25 mouse cellular contexts compared by ENCODE assay signal in the genomic region with DNA sequence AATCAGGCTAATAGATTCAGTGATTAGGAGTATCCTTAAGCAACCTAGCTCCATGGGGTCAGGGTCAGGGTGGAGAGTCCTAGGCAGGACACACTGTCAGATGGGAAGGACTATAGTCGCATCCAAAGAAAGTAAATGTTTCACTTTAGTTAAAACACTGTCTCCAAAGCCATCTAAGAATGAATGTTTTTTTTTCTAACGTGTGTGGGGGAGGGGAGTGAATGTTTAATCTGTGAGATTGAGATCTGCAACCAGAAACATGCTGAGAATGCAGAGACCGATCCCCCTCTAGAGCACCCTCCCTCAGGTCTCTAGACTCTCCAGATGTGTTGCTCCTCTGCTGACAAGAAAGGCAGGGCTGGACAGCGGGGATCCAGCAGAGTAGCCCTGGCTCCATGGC. TPM values are rescaled to one million over a fixed set of nuclear protein-coding genes. Genes with fewer than 3 reads are reported as not detected.
DNase-seq lines count a peak whose midpoint lies in the region; ATAC-seq lines count a peak whose summit lies in the region.
"Had no signal": no experiment of that assay in that cellular context is flagged by ENCODE, and none has a peak within 500 bp of the region (broad histone marks: within the 10 kb centered on the region; RNA-seq: fewer than 3 reads in every experiment).

No protein-coding gene starts in this region.

- no peak overlapping the region for H3K27ac ChIP-seq in heart, embryonic 12.5 days (ENCODE audit: poor library complexity, severe bottlenecking)
- H3K27ac ChIP-seq: embryonic facial prominence, embryonic 10.5 days; forebrain, embryonic 13.5 days; heart, embryonic 13.5 days had no signal

- no peak overlapping the region for H3K9ac ChIP-seq in heart, embryonic 12.5 days
- H3K9ac ChIP-seq: forebrain, embryonic 13.5 days; forebrain, postnatal 0 days; heart, embryonic 13.5 days had no signal

- H3K27me3 ChIP-seq in heart, embryonic 12.5 days (replicated peaks), result no peaks in the 10 kb centered on the region
- H3K27me3 ChIP-seq: forebrain, embryonic 13.5 days; heart, embryonic 13.5 days had no signal

- H3K4me2 ChIP-seq in heart, embryonic 12.5 days, result no peak overlapping the region
- H3K4me2 ChIP-seq: forebrain, embryonic 13.5 days; heart, embryonic 13.5 days had no signal

- no peaks in the 10 kb centered on the region for H3K36me3 ChIP-seq in heart, embryonic 12.5 days
- H3K36me3 ChIP-seq: embryonic facial prominence, embryonic 10.5 days; G1E; heart, embryonic 13.5 days had no signal

- H3K4me3 ChIP-seq in heart, embryonic 12.5 days, result no peak overlapping the region
- H3K4me3 ChIP-seq: embryonic facial prominence, embryonic 10.5 days; forebrain, embryonic 13.5 days; heart, embryonic 13.5 days had no signal

- H3K4me1 ChIP-seq in heart, embryonic 12.5 days (replicated peaks), result no peaks in the 10 kb centered on the region
- H3K4me1 ChIP-seq: embryonic facial prominence, embryonic 10.5 days; forebrain, embryonic 13.5 days; heart, embryonic 13.5 days had no signal

- 59% methylated on average over 4 of the region's 4 CpGs for WGBS in heart, embryonic 12.5 days

- peak; percentile 30 for DNase-seq in heart, adult 11 months
- DNase-seq in kidney, adult 9 months, result peak; percentile 96
- DNase-seq in kidney, postnatal 10 days, result peak; percentile 41
- peak; percentile 78 for DNase-seq in yolk sac, embryonic 10.5 days (ENCODE audit: low spot score)
- no peak for DNase-seq in right cerebral cortex, postnatal 10 days (ENCODE audit: low spot score in 2 of 2)
- DNase-seq in heart, postnatal 10 days, result no peak
- DNase-seq: adrenal gland, adult 8-10 months; adrenal gland, postnatal 36 days; B cell, adult 2 months; cerebellum, adult 2 months; cerebellum, postnatal 10 days; forebrain, postnatal 0 days; gastrocnemius, postnatal 14 days; heart, postnatal 4 days had no signal

- intact Hi-C loops in heart, postnatal 10 days (cut with DNase I), result no loop called here

- H3K9me3 ChIP-seq in heart, embryonic 12.5 days (replicated peaks), result peaks cover 15% of the 10 kb centered on the region

- ATAC-seq in heart, embryonic 12.5 days (ENCODE audit: insufficient number of reproducible peaks, low FRiP score), result no peak
- ATAC-seq: CD4-positive, CD25-positive, alpha-beta regulatory T cell, adult 4 months; forebrain, embryonic 13.5 days; forebrain, postnatal 0 days had no signal

RNA-seq across cellular contexts. Expression of gene Slc22a13, which starts 1.8 kb away (rescaled TPM):
- not detected in 2 replicates for polyA plus RNA-seq in heart, embryonic 12.5 days (2016; fragmentation: Nextera tagmentation; extraction: Ambion mirVana)
- not detected for total RNA-seq in heart, postnatal 10 days (2021)
- total RNA-seq: adrenal gland, adult 8-10 months; adrenal gland, postnatal 36 days; forebrain, postnatal 0 days; G1E; gastrocnemius, adult 18-20 months; gastrocnemius, postnatal 14 days; heart, adult 8-10 months; heart, postnatal 4 days had no signal
- polyA plus RNA-seq: CD4-positive, CD25-positive, alpha-beta regulatory T cell, adult 4 months; cerebellum, adult 2 months; embryonic facial prominence, embryonic 10.5 days; embryonic facial prominence, embryonic 14.5 days; forebrain, embryonic 13.5 days; forebrain, postnatal 0 days; G1E; gonadal fat pad, adult 2 months; heart, embryonic 13.5 days; heart, postnatal 0 days had no signal

RNA-seq across cellular contexts. Expression of gene Gm47289, which starts 48.2 kb away (rescaled TPM):
- polyA plus RNA-seq in heart, embryonic 12.5 days (2016; fragmentation: Nextera tagmentation; extraction: Ambion mirVana), result not detected in 2 replicates
- not detected for total RNA-seq in heart, postnatal 10 days (2021)
- total RNA-seq: adrenal gland, adult 8-10 months; adrenal gland, postnatal 36 days; forebrain, postnatal 0 days; gastrocnemius, adult 18-20 months; gastrocnemius, postnatal 14 days; heart, adult 8-10 months; heart, postnatal 4 days had no signal
- polyA plus RNA-seq: CD4-positive, CD25-positive, alpha-beta regulatory T cell, adult 4 months; cerebellum, adult 2 months; embryonic facial prominence, embryonic 10.5 days; embryonic facial prominence, embryonic 14.5 days; forebrain, embryonic 13.5 days; forebrain, postnatal 0 days; G1E; heart, postnatal 0 days had no signal

RNA-seq across cellular contexts. Expression of gene Acaa1b, which starts 50.2 kb away (rescaled TPM):
- polyA plus RNA-seq in heart, embryonic 12.5 days (2016; fragmentation: Nextera tagmentation; extraction: Ambion mirVana), result 0.35 and 0.78 TPM in 2 replicates
- total RNA-seq in heart, postnatal 10 days (2021), result 1 to 10 TPM; 2.6 to 4.8 TPM
- total RNA-seq: G1E had no signal
- polyA plus RNA-seq: CD4-positive, CD25-positive, alpha-beta regulatory T cell, adult 4 months; G1E had no signal

Comparison
In these comparisons a context has a peak if more than half of its experiments do, and no peak if none do; other contexts are left out.
1. DNase-seq: peak in heart, adult 11 months (single experiment), kidney, adult 9 months (single experiment), kidney, postnatal 10 days (single experiment) and yolk sac, embryonic 10.5 days (single experiment); none in right cerebral cortex, postnatal 10 days (0 of 2) and heart, postnatal 10 days (0 of 2).